Mouse (Mus musculus): ENCODE data around the gene Smg9. TPM values are rescaled to one million over a fixed set of nuclear protein-coding genes. Genes with fewer than 3 reads are reported as not detected.

Smg9 gene
- polyA plus RNA-seq, 1 experiment from 2014 or later = 17.1 TPM

DNA sequence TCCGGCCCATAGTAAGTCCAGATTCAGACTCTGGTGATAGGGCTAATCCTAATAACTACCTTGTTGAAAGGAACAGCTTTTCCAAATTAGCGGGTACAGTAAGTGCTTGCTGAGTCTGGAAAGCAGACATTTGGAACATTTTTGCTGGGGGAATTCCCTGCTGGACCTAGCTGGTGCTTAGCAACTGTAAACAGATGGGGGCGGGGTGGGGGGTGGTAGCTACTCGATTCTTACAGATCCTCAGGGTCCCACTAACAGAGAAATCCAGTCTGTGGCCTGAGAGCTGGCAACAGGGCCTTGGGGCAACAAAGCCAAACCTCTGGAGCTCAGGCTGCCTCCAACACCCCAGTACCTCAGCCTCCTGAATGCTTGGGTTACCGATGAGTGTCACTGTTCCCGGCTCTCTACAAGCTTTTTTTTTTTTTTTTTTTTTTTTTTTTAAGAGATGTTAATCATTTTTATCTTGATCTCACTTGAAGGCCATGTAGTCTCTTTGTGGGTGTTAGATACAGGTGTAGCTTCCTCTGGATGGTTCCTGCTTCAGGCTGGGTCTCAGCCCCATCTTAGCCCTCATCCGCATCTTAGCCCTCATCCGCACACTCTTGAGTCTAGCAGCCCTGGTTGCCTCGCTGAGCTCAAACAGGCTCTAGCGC, 21.2 kb upstream of the Smg9 start:
- Histone ChIP-seq H3K27ac (no peak overlapping the region), H3K9me3 (replicated peaks) (no peaks in the 10 kb centered on the region), H3K4me3 (no peak overlapping the region), H3K4me2 (no peak overlapping the region), H3K9ac (no peak overlapping the region), H3K36me3 (no peaks in the 10 kb centered on the region), H3K27me3 (peaks cover 16% of the 10 kb centered on the region), H3K4me1 (replicated peaks) (peaks cover 20% of the 10 kb centered on the region)
- 69% methylated on average over 10 of the region's 10 CpGs for WGBS
- ATAC-seq (replicated peaks; ENCODE audit: insufficient number of reproducible peaks, insufficient read depth, low FRiP score, low read depth) = no peak

DNA sequence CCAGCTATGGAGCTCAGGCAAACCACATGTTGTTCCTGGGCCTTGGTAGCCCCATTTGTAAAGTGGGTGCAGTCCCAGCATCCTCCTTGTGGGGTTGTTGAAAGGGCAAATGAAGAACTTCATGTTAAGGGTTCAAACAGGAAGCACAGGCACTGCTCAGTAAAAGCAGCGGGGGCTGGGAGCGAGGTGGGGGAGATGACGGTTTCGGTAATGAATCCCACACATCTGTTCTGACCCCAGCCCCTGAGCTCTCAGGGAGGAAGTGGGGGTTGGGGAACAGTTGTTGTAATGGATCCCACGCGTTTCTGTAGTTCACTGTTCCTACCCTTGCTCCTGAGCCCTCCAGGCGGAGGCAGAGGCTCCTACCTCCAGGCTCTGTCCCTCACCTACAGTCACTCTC, 19.5 kb upstream of the Smg9 start:
- WGBS = 46% methylated on average over 7 of the region's 7 CpGs
- Histone ChIP-seq H3K27me3 (peaks cover 16% of the 10 kb centered on the region), H3K4me3 (no peak overlapping the region), H3K36me3 (no peaks in the 10 kb centered on the region), H3K9me3 (replicated peaks) (no peaks in the 10 kb centered on the region), H3K4me1 (replicated peaks) (peaks cover 11% of the 10 kb centered on the region), H3K27ac (no peak overlapping the region), H3K9ac (no peak overlapping the region), H3K4me2 (no peak overlapping the region)
- ATAC-seq (replicated peaks; ENCODE audit: insufficient number of reproducible peaks, insufficient read depth, low FRiP score, low read depth) = no peak

DNA sequence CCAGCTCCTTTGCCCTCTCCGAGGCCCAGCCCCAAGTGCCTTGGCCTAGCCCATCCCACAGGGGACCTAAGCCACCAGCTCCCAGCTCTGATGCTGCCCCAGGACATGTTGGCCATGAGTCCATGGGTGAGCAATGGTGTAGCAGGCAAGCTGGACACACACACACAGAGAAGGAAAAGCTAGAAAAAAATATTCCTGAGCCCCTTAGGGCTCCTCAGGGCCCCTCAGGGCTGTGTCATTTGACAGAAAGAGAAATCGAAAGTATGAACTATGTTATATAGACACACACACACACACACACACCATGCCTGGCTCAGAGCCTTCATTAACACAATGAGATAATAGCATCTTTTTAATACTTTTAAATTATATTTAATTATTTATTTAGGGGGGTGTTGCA, 19.0 kb upstream of the Smg9 start:
- WGBS = 64% methylated on average over 2 of the region's 2 CpGs
- Histone ChIP-seq H3K27ac (no peak overlapping the region), H3K4me3 (no peak overlapping the region), H3K4me2 (no peak overlapping the region), H3K9ac (no peak overlapping the region), H3K27me3 (peaks cover 16% of the 10 kb centered on the region), H3K9me3 (replicated peaks) (no peaks in the 10 kb centered on the region), H3K4me1 (replicated peaks) (peaks cover 11% of the 10 kb centered on the region), H3K36me3 (no peaks in the 10 kb centered on the region)
- no peak for ATAC-seq (replicated peaks; ENCODE audit: insufficient number of reproducible peaks, insufficient read depth, low FRiP score, low read depth)

DNA sequence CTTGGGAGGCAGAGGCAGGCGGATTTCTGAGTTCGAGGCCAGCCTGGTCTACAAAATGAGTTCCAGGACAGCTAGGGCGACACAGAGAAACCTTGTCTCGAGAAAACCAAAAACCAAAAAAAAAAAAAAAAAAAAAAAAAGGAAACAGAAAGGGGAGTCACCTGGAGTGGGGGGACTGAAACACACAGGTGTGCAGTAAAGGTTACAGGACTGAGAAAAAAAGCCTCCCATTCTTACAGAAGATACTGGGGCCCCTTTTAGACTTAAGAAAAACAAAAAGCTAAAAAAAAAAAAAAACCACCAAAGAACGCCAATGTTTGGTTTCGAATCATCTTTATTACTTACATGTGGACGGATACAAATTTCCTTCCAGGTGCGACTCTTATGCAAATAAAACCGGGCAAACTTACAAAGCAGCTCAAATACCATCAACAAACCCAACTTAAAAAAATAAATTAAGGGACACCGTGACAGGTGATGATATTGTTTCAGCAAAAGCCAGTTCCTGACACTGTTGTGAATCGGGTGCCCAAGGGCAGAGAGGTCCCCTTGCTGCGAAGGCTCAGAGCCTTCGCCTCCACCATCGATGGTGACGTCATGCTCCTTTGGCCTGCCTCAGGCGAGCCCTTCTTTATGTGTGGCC, 16.6 kb upstream of the Smg9 start:
- ATAC-seq (replicated peaks; ENCODE audit: insufficient number of reproducible peaks, insufficient read depth, low FRiP score, low read depth) = no peak
- H3K36me3 ChIP-seq = no peaks in the 10 kb centered on the region
- no peak overlapping the region for H3K27ac ChIP-seq
- H3K9me3 ChIP-seq (replicated peaks) = no peaks in the 10 kb centered on the region
- no peak overlapping the region for H3K9ac ChIP-seq
- WGBS = 76% methylated on average over 16 of the region's 16 CpGs
- H3K27me3 ChIP-seq = peaks cover 12% of the 10 kb centered on the region; the same call in 1 of the 2 replicates
- no peak overlapping the region for H3K4me2 ChIP-seq
- H3K4me3 ChIP-seq = no peak overlapping the region
- no peaks in the 10 kb centered on the region; the same call in 1 of the 2 replicates for H3K4me1 ChIP-seq (replicated peaks)

DNA sequence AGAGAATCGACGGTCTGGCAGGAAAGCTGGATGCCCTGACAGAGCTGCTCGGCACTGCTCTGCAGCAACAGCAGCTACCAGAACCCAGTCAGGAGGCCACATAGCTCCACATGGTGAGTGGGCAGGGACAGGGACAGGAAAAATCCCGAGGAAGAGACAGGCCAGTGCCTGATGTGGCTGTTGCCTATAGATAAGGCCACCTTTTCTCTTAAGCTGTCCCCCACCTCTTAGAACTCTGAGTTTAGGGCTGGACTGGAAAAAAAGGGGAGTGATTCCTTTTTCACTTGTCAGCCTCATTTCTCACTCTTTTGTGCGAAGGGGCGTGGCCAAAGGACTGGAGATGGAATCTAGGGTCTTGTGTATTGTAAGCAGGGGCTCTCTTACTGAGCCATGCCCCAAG, 15.3 kb upstream of the Smg9 start:
- WGBS = 51% methylated on average over 6 of the region's 6 CpGs
- Histone ChIP-seq H3K9ac (no peak overlapping the region), H3K36me3 (no peaks in the 10 kb centered on the region), H3K9me3 (replicated peaks) (no peaks in the 10 kb centered on the region), H3K4me2 (no peak overlapping the region), H3K4me3 (no peak overlapping the region), H3K27me3 (peaks cover 2% of the 10 kb centered on the region; the same call in 1 of the 2 replicates), H3K27ac (no peak overlapping the region), H3K4me1 (replicated peaks) (no peaks in the 10 kb centered on the region; the same call in 1 of the 2 replicates)
- no peak for ATAC-seq (replicated peaks; ENCODE audit: insufficient number of reproducible peaks, insufficient read depth, low FRiP score, low read depth)

DNA sequence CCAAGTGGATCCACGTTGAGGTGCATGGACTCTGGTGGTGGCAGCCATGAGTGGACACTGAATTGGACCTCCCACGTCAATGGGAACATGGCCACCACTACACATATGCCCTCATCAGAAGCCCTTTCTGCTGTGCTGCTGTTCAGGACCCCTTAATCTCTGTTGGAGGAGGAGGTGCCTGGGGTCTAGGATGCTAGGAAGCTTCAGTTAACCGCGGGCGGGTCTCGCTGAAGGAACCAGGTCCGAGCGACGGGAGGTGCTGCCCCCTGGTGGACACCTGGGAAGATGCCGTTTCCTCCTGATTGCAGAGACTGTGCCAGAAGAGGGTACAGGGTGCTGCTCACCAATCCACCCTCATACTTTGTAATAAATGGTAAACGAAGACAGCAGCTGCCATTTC, 14.6 kb upstream of the Smg9 start:
- H3K36me3 ChIP-seq = no peaks in the 10 kb centered on the region
- WGBS = 8% methylated on average over 11 of the region's 11 CpGs
- H3K27ac ChIP-seq = no peak overlapping the region
- ATAC-seq (replicated peaks; ENCODE audit: insufficient number of reproducible peaks, insufficient read depth, low FRiP score, low read depth) = no peak
- H3K4me3 ChIP-seq = no peak overlapping the region
- H3K9ac ChIP-seq = no peak overlapping the region
- peak overlapping the region; percentile 19; the same call in 1 of the 2 replicates for H3K4me2 ChIP-seq
- H3K27me3 ChIP-seq = no peaks in the 10 kb centered on the region
- no peaks in the 10 kb centered on the region; the same call in 1 of the 2 replicates for H3K4me1 ChIP-seq (replicated peaks)
- no peaks in the 10 kb centered on the region for H3K9me3 ChIP-seq (replicated peaks)

DNA sequence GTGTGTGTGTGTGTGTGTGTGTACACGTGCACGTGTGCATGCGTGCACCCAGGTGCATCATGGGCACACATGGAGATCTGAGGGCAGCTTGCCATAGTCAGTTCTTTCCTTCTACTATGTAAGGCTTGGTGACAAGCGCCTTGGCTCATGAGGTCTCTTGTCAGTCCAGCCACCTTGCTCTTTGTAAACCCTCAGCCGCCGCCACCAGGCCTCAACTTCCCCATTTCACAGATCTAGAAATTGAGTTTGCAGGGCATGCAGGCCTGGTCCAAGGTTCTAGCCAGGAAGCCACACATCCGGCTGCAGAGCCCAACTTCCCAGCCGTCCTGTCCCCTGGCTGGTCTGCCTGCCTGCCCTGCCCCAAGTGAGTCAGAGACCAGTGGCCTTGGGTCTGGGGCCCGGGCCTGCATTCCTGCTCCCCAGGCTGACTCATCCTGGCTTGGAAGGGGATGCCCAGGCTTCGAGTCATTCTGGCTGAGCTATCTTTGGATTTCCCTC, 12.3 kb upstream of the Smg9 start:
- Histone ChIP-seq H3K4me1 (replicated peaks) (peaks cover 3% of the 10 kb centered on the region; the same call in 1 of the 2 replicates), H3K27ac (no peak overlapping the region), H3K9me3 (replicated peaks) (no peaks in the 10 kb centered on the region), H3K36me3 (no peaks in the 10 kb centered on the region), H3K4me3 (no peak overlapping the region), H3K4me2 (no peak overlapping the region), H3K27me3 (no peaks in the 10 kb centered on the region), H3K9ac (no peak overlapping the region)
- ATAC-seq (replicated peaks; ENCODE audit: insufficient number of reproducible peaks, insufficient read depth, low FRiP score, low read depth) = no peak
- WGBS = 69% methylated on average over 10 of the region's 10 CpGs

DNA sequence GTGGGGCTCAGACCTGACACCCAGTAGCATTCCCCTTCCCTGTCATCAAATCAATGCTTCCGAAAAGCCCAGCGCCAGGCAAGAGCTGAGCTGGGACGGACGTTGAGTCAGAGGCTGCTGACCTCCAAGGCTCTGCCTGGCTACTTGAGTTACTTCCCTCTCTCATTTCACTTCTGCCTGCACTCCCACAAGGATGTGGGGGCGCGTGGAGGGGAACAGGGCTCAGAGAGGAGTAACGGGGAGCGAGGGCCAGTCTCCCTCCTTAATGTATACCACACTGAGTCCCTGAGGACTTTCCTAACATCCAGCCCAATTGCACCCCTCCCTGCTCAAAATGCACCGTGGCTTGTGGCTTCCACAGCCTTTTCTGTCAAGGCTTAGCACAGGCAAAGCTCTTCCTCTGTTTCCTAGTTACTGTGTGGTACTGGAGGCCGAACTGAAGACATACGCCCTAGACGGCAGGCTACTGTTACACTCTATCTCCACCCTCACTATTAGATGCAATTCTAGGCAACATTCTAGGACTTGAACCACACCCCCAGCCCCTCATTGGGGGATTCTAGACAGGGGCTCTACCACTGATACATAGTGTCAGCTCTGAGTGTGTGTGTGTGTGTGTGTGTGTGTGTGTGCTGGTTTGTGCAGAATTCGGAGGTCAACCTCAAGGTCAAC, 9.8 kb upstream of the Smg9 start:
- Histone ChIP-seq H3K4me1 (replicated peaks) (peaks cover 3% of the 10 kb centered on the region; the same call in 1 of the 2 replicates), H3K36me3 (no peaks in the 10 kb centered on the region), H3K9me3 (replicated peaks) (no peaks in the 10 kb centered on the region), H3K9ac (no peak overlapping the region), H3K27ac (no peak overlapping the region), H3K4me2 (no peak overlapping the region), H3K27me3 (no peaks in the 10 kb centered on the region), H3K4me3 (no peak overlapping the region)
- no peak for ATAC-seq (replicated peaks; ENCODE audit: insufficient number of reproducible peaks, insufficient read depth, low FRiP score, low read depth)
- 53% methylated on average over 13 of the region's 13 CpGs for WGBS

DNA sequence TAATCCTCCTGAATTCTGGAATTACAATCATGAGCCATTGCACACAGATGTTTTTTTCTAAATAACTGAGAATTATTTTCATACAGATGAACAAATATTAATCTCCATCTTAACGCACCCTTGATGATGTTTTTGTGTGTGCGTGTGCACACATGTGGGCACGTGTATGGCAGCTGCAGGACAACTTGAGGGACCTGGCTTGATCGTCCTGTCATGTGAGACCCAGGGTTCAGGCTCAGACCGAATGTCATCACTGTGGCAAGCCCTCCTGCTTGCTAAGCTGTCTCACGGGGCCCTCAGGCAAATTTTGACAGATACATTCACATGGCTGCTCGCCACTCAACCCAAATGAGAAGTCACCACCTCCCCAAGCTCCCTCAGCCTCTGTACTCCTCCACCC, 8.9 kb upstream of the Smg9 start:
- Histone ChIP-seq H3K9me3 (replicated peaks) (no peaks in the 10 kb centered on the region), H3K27ac (no peak overlapping the region), H3K4me3 (no peak overlapping the region), H3K36me3 (no peaks in the 10 kb centered on the region), H3K27me3 (no peaks in the 10 kb centered on the region), H3K9ac (no peak overlapping the region), H3K4me2 (no peak overlapping the region), H3K4me1 (replicated peaks) (peaks cover 3% of the 10 kb centered on the region; the same call in 1 of the 2 replicates)
- ATAC-seq (replicated peaks; ENCODE audit: insufficient number of reproducible peaks, insufficient read depth, low FRiP score, low read depth) = no peak
- WGBS = 68% methylated on average over 7 of the region's 7 CpGs

DNA sequence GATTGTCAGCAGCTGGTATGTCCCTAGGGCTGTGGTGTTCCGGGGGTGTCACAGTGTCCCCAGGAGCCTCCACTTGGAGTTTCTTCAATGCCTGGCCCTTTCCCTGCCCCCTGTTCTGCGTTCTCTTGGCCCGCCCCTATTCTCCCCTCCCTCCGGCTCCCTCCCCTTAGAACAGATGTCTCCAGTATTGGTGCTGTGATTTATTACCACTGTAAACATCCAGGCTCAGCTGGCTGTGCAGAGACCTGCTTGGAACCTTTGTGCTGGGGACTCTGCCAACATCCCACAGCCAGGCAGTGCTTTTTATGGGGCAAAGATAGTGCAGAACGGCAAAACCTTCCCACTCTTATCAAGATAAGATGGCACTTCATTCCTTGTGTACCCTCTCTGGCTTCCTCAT, 8.3 kb upstream of the Smg9 start:
- Histone ChIP-seq H3K9ac (no peak overlapping the region), H3K4me3 (no peak overlapping the region), H3K4me2 (no peak overlapping the region), H3K27ac (no peak overlapping the region), H3K36me3 (no peaks in the 10 kb centered on the region), H3K9me3 (replicated peaks) (no peaks in the 10 kb centered on the region), H3K27me3 (no peaks in the 10 kb centered on the region), H3K4me1 (replicated peaks) (peaks cover 3% of the 10 kb centered on the region; the same call in 1 of the 2 replicates)
- ATAC-seq (replicated peaks; ENCODE audit: insufficient number of reproducible peaks, insufficient read depth, low FRiP score, low read depth) = no peak; the same call in 1 of the 2 replicates
- 27% methylated on average over 5 of the region's 5 CpGs for WGBS

DNA sequence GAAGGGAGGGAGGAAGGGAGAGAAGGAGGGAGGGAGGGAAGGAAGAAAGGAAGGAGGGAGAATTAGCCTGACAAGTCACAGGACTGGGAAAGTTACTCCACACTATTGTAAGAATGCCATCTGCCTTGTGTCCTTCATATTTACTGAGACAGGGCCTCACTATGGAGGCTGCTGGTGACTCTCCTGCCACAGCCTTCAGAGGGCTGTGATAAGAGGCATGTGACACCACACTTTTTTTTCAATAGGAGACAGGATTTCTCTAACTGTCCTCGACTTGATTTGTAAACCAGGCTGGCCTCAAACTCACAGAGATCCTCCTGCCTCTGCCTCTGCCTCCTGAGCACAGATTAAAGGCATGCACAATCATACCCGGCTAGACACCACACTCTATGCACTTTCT, 7.7 kb upstream of the Smg9 start:
- H3K4me3 ChIP-seq = no peak overlapping the region
- H3K4me2 ChIP-seq = no peak overlapping the region
- H3K27ac ChIP-seq = no peak overlapping the region
- no peaks in the 10 kb centered on the region for H3K36me3 ChIP-seq
- WGBS = 73% methylated on average over 2 of the region's 2 CpGs
- ATAC-seq (replicated peaks; ENCODE audit: insufficient number of reproducible peaks, insufficient read depth, low FRiP score, low read depth) = no peak
- H3K9me3 ChIP-seq (replicated peaks) = no peaks in the 10 kb centered on the region
- H3K4me1 ChIP-seq (replicated peaks) = peaks cover 3% of the 10 kb centered on the region; the same call in 1 of the 2 replicates
- no peaks in the 10 kb centered on the region for H3K27me3 ChIP-seq
- no peak overlapping the region for H3K9ac ChIP-seq

Data from heart, embryonic 15.5 days (tissue).